17 mouse cellular contexts compared by ENCODE assay signal in genomic region chr14:28339146-28339545, GRCm38 (mm10).
DNase-seq lines count a peak whose midpoint lies in the region.
"Had no signal": no experiment of that assay in that cellular context is flagged by ENCODE, and none has a peak within 500 bp of the region (broad histone marks: within the 10 kb centered on the region; RNA-seq: fewer than 3 reads in every experiment).

No protein-coding gene starts in this region.

- no peak overlapping the region for H3K4me3 ChIP-seq in heart, embryonic 10.5 days

- DNase-seq in heart, adult 11 months: peak; percentile 74
- no peak for DNase-seq in heart, postnatal 10 days
- peak; percentile 63 for DNase-seq in heart, embryonic 10.5 days (ENCODE audit: low spot score)
- no peak for DNase-seq in heart, adult 18-20 months
- DNase-seq: adrenal gland, adult 2 months; adrenal gland, adult 8-10 months; adrenal gland, postnatal 10 days; adrenal gland, postnatal 14 days; adrenal gland, postnatal 25 days; adrenal gland, postnatal 36 days; B cell, adult 2 months; cerebellum, adult 11 months; cerebellum, adult 11-12 months; cerebellum, adult 18-20 months had no signal

- WGBS in heart, embryonic 10.5 days: 83% methylated on average over 3 of the region's 3 CpGs

- no peak overlapping the region for H3K27ac ChIP-seq in heart, embryonic 10.5 days

- intact Hi-C loops in heart, postnatal 10 days (cut with DNase I): no loop called here

- H3K9me3 ChIP-seq in heart, embryonic 10.5 days: no peaks in the 10 kb centered on the region

- no peaks in the 10 kb centered on the region for H3K4me1 ChIP-seq in heart, embryonic 10.5 days

- H3K27me3 ChIP-seq in heart, embryonic 10.5 days (ENCODE audit: insufficient read depth, poor library complexity, severe bottlenecking): no peaks in the 10 kb centered on the region
- H3K27me3 ChIP-seq: CH12.LX, Patski had no signal

- H3K36me3 ChIP-seq in heart, embryonic 10.5 days: no peaks in the 10 kb centered on the region
- H3K36me3 ChIP-seq: G1E had no signal

Comparison
In these comparisons a context has a peak if more than half of its experiments do, and no peak if none do; other contexts are left out.
1. DNase-seq: peak in heart, adult 11 months (single experiment) and heart, embryonic 10.5 days (single experiment); none in heart, postnatal 10 days (0 of 2) and heart, adult 18-20 months (0 of 2).